Comparison of ENCODE assay signal across 8 mouse cellular contexts in genomic region chr16:34667031-34667726, GRCm38 (mm10). TPM values are rescaled to one million over a fixed set of nuclear protein-coding genes. Genes with fewer than 3 reads are reported as not detected.
DNase-seq lines count a peak whose midpoint lies in the region; ATAC-seq and TF ChIP-seq lines count a peak whose summit lies in the region.

No protein-coding gene starts in this region.

- H3K4me3 ChIP-seq in intestine, postnatal 0 days (ENCODE audit: low read depth, low read length): no peak overlapping the region
- no peak overlapping the region for H3K4me3 ChIP-seq in midbrain, embryonic 11.5 days (ENCODE audit: low read depth, low read length)

- intact Hi-C loops in left cerebral cortex, postnatal 4 days (cut with DNase I): loop anchor here (10.0 kb wide), 1 partner anchor 298 kb away; no protein-coding TSS in a partner anchor

- H3K9ac ChIP-seq in intestine, postnatal 0 days (ENCODE audit: low read depth, low read length): no peak overlapping the region
- H3K9ac ChIP-seq in midbrain, embryonic 11.5 days (ENCODE audit: low read length): no peak overlapping the region

- no peak overlapping the region for H3K27ac ChIP-seq in intestine, postnatal 0 days (ENCODE audit: low read depth, low read length)
- no peak overlapping the region for H3K27ac ChIP-seq in midbrain, embryonic 11.5 days (ENCODE audit: low read depth, low read length)

- peak; percentile 98 for TF ChIP-seq CTCF in intestine, postnatal 0 days (IDR thresholded peaks at IDR 0.05; ENCODE audit: low read depth)

- DNase-seq in adrenal gland, adult 8-10 months: peak; percentile 49
- peak; percentile 70 for DNase-seq in embryo, embryonic 11.5 days (ENCODE audit: low read depth, low spot score)
- peak; percentile 75 for DNase-seq in left cerebral cortex, postnatal 4 days
- DNase-seq in midbrain, embryonic 11.5 days (ENCODE audit: low spot score, missing footprints): peak; percentile 96
- peak; percentile 64 for DNase-seq in right cerebral cortex, postnatal 4 days
- peak; percentile 50 for DNase-seq in yolk sac, embryonic 10.5 days (ENCODE audit: low spot score)

- peak; percentile 90 for ATAC-seq in granulocyte monocyte progenitor cell, adult 5-6 weeks (replicated peaks; ENCODE audit: poor library complexity, severe bottlenecking)
- ATAC-seq in intestine, postnatal 0 days: no peak
- peak; percentile 75; the same call in 1 of the 2 replicates for ATAC-seq in midbrain, embryonic 11.5 days (ENCODE audit: low FRiP score)

- no peaks in the 10 kb centered on the region for H3K9me3 ChIP-seq in intestine, postnatal 0 days (ENCODE audit: control insufficient read depth)
- no peaks in the 10 kb centered on the region for H3K9me3 ChIP-seq in midbrain, embryonic 11.5 days (ENCODE audit: control insufficient read depth, low read length)

- H3K36me3 ChIP-seq in intestine, postnatal 0 days (ENCODE audit: control insufficient read depth, insufficient read depth): no peaks in the 10 kb centered on the region
- no peaks in the 10 kb centered on the region for H3K36me3 ChIP-seq in midbrain, embryonic 11.5 days (ENCODE audit: control insufficient read depth, insufficient read depth, low read length)

- H3K4me2 ChIP-seq in intestine, postnatal 0 days (replicated peaks; ENCODE audit: low read depth): peak overlapping the region; percentile 57
- H3K4me2 ChIP-seq in midbrain, embryonic 11.5 days: peak overlapping the region; percentile 1; the same call in 1 of the 2 replicates

- H3K27me3 ChIP-seq in intestine, postnatal 0 days (replicated peaks; ENCODE audit: control insufficient read depth, insufficient read depth, low read length): peaks cover 9% of the 10 kb centered on the region; the same call in 1 of the 2 replicates
- peaks cover 2% of the 10 kb centered on the region; the same call in 1 of the 2 replicates for H3K27me3 ChIP-seq in midbrain, embryonic 11.5 days (ENCODE audit: control insufficient read depth, insufficient read depth, low read length)

- H3K4me1 ChIP-seq in intestine, postnatal 0 days (replicated peaks; ENCODE audit: control insufficient read depth, insufficient read depth, low read length): no peaks in the 10 kb centered on the region
- H3K4me1 ChIP-seq in midbrain, embryonic 11.5 days (ENCODE audit: control insufficient read depth, insufficient read depth, low read length): no peaks in the 10 kb centered on the region

- 6% methylated on average over 20 of the region's 20 CpGs for WGBS in intestine, postnatal 0 days
- WGBS in midbrain, embryonic 11.5 days: 5% methylated on average over 20 of the region's 20 CpGs

RNA-seq across cellular contexts. Expression of gene Ropn1, which starts 17.5 kb away (rescaled TPM):
- not detected for total RNA-seq in adrenal gland, adult 8-10 months (2022)
- total RNA-seq in granulocyte monocyte progenitor cell, adult 5-6 weeks (2014; fragmentation: Nextera tagmentation): not detected in 2 replicates
- total RNA-seq in granulocyte monocyte progenitor cell, adult 5-6 weeks (2017): not detected in 2 replicates
- not detected in 2 replicates for polyA plus RNA-seq in intestine, postnatal 0 days (2015; fragmentation: Nextera tagmentation; extraction: Ambion mirVana)
- not detected for total RNA-seq in left cerebral cortex, postnatal 4 days (2021)
- not detected in 2 replicates for polyA plus RNA-seq in midbrain, embryonic 11.5 days (2014; fragmentation: Nextera tagmentation; extraction: Ambion mirVana)

RNA-seq across cellular contexts. Expression of gene Ccdc14, which starts 23.2 kb away (rescaled TPM):
- 1 to 10 TPM; 2.7 to 6.3 (median 4.1) TPM for total RNA-seq in adrenal gland, adult 8-10 months (2022)
- total RNA-seq in granulocyte monocyte progenitor cell, adult 5-6 weeks (2014; fragmentation: Nextera tagmentation): 9.5 and 11.5 TPM in 2 replicates
- total RNA-seq in granulocyte monocyte progenitor cell, adult 5-6 weeks (2017): 10.1 and 11.3 TPM in 2 replicates
- 1.7 and 1.8 TPM in 2 replicates for polyA plus RNA-seq in intestine, postnatal 0 days (2015; fragmentation: Nextera tagmentation; extraction: Ambion mirVana)
- 1 to 10 TPM; 4.8 to 5.1 TPM for total RNA-seq in left cerebral cortex, postnatal 4 days (2021)
- 11.1 and 11.2 TPM in 2 replicates for polyA plus RNA-seq in midbrain, embryonic 11.5 days (2014; fragmentation: Nextera tagmentation; extraction: Ambion mirVana)
